Comparison of ENCODE assay signal across 8 mouse cellular contexts in genomic region chr3:88177562-88178345, GRCm38 (mm10). TPM values are rescaled to one million over a fixed set of nuclear protein-coding genes. Genes with fewer than 3 reads are reported as not detected.
DNase-seq lines count a peak whose midpoint lies in the region; ATAC-seq and TF ChIP-seq lines count a peak whose summit lies in the region.

No protein-coding gene starts in this region.

- H3K9ac ChIP-seq in kidney, embryonic 14.5 days (ENCODE audit: low read depth, low read length): peak overlapping the region; percentile 69
- H3K9ac ChIP-seq in limb, embryonic 15.5 days: peak overlapping the region; percentile 50

- peaks cover 7% of the 10 kb centered on the region; the same call in 1 of the 2 replicates for H3K36me3 ChIP-seq in kidney, embryonic 14.5 days (ENCODE audit: control insufficient read depth, insufficient read depth, low read length)
- H3K36me3 ChIP-seq in limb, embryonic 15.5 days: peaks cover 11% of the 10 kb centered on the region

- peak; percentile 99 for ATAC-seq in kidney, embryonic 14.5 days (ENCODE audit: low FRiP score, low TSS enrichment)
- peak; percentile 100 for ATAC-seq in limb, embryonic 15.5 days (ENCODE audit: insufficient number of reproducible peaks, low FRiP score, low TSS enrichment, low read depth)

- H3K4me3 ChIP-seq in bone marrow macrophage, adult 2 months (ENCODE audit: insufficient read depth, low read length): peak overlapping the region; percentile 71
- peak overlapping the region; percentile 33 for H3K4me3 ChIP-seq in embryonic fibroblast, embryonic 13.5 days (ENCODE audit: insufficient read depth, low read length)
- H3K4me3 ChIP-seq in kidney, embryonic 14.5 days (ENCODE audit: low read length): peak overlapping the region; percentile 53
- peak overlapping the region; percentile 62 for H3K4me3 ChIP-seq in limb, embryonic 15.5 days

- H3K9me3 ChIP-seq in kidney, embryonic 14.5 days (ENCODE audit: control insufficient read depth, low read length): no peaks in the 10 kb centered on the region
- no peaks in the 10 kb centered on the region for H3K9me3 ChIP-seq in limb, embryonic 15.5 days

- under 1% methylated on average over 49 of the region's 49 CpGs for WGBS in kidney, embryonic 14.5 days
- under 1% methylated on average over 49 of the region's 49 CpGs for WGBS in limb, embryonic 15.5 days

- H3K27ac ChIP-seq in bone marrow macrophage, adult 2 months (ENCODE audit: insufficient read depth, low read depth, low read length): peak overlapping the region; percentile 98
- peak overlapping the region; percentile 94 for H3K27ac ChIP-seq in embryonic fibroblast, embryonic 13.5 days (ENCODE audit: insufficient read depth, low read length)
- H3K27ac ChIP-seq in kidney, embryonic 14.5 days (ENCODE audit: low read depth, low read length): peak overlapping the region; percentile 99
- peak overlapping the region; percentile 98 for H3K27ac ChIP-seq in limb, embryonic 15.5 days

- peak overlapping the region; percentile 65 for H3K4me2 ChIP-seq in kidney, embryonic 14.5 days (replicated peaks; ENCODE audit: low read depth, low read length)
- peak overlapping the region; percentile 48 for H3K4me2 ChIP-seq in limb, embryonic 15.5 days

- TF ChIP-seq POLR2A in bone marrow macrophage, adult 2 months (IDR thresholded peaks at IDR 0.05; ENCODE audit: borderline replicate concordance, low read depth, low read length): no peak
- peak; percentile 63 for TF ChIP-seq POLR2A in embryonic fibroblast, embryonic 13.5 days (IDR thresholded peaks at IDR 0.05; ENCODE audit: low read depth, low read length)

- DNase-seq in A20 (ENCODE audit: low read depth, low spot score): peak; percentile 100
- peak; percentile 100 for DNase-seq in heart, adult 9 months (ENCODE audit: low spot score in 2 of 2)
- DNase-seq in monocyte, adult 2 months (ENCODE audit: low read depth in 1 of 2, low spot score in 2 of 2): peak; percentile 97 to 98
- peak; percentile 99 for DNase-seq in spleen, postnatal 36 days (ENCODE audit: low spot score in 2 of 2)

- peaks cover 3% of the 10 kb centered on the region for H3K27me3 ChIP-seq in kidney, embryonic 14.5 days (ENCODE audit: control insufficient read depth, insufficient read depth, low read length)
- H3K27me3 ChIP-seq in limb, embryonic 15.5 days: peaks cover 7% of the 10 kb centered on the region

- H3K4me1 ChIP-seq in bone marrow macrophage, adult 2 months (ENCODE audit: control insufficient read depth, insufficient read depth, low read length): peaks cover 7% of the 10 kb centered on the region
- peaks cover 9% of the 10 kb centered on the region; the same call in 1 of the 2 replicates for H3K4me1 ChIP-seq in embryonic fibroblast, embryonic 13.5 days (ENCODE audit: control insufficient read depth, insufficient read depth, low read length)
- 0 out of 2 replicates have a peak, but pooled peaks cover 3% of the 10 kb centered on the region for H3K4me1 ChIP-seq in kidney, embryonic 14.5 days (ENCODE audit: control insufficient read depth, insufficient read depth, low read length)
- peaks cover 7% of the 10 kb centered on the region; the same call in 1 of the 2 replicates for H3K4me1 ChIP-seq in limb, embryonic 15.5 days

- no peak for TF ChIP-seq CTCF in bone marrow macrophage, adult 2 months (IDR thresholded peaks at IDR 0.05; ENCODE audit: low read depth, low read length)
- TF ChIP-seq CTCF in embryonic fibroblast, embryonic 13.5 days (IDR thresholded peaks at IDR 0.05; ENCODE audit: borderline replicate concordance, insufficient read depth, low read length): no peak

RNA-seq across cellular contexts. Expression of gene Mef2d, which starts 35.6 kb away (rescaled TPM):
- polyA plus RNA-seq in bone marrow macrophage, adult 2 months (2012; ENCODE audit: insufficient read depth, insufficient read length, missing spikeins): 84.5 and 98.1 TPM in 2 replicates
- polyA plus RNA-seq in embryonic fibroblast, embryonic 13.5 days (2011; ENCODE audit: insufficient read length, low read depth, missing spikeins): 49.1 and 57.0 TPM in 2 replicates
- polyA plus RNA-seq in kidney, embryonic 14.5 days (2014; fragmentation: Nextera tagmentation; extraction: Ambion mirVana): 12.6 and 21.8 TPM in 2 replicates
- polyA plus RNA-seq in limb, embryonic 15.5 days (2015; fragmentation: Nextera tagmentation; extraction: Ambion mirVana): 23.3 and 29.8 TPM in 2 replicates

Comparison
In these comparisons a context has a peak if more than half of its experiments do, and no peak if none do; other contexts are left out.
1. Peak in every context shown above with its lines: DNase-seq, ATAC-seq, H3K4me3 ChIP-seq and H3K27ac ChIP-seq.